Mouse (Mus musculus) erythroid progenitor cell, adult 5-6 weeks (primary cell): ENCODE measurements around the gene Espn. TPM values are rescaled to one million over a fixed set of nuclear protein-coding genes. Genes with fewer than 3 reads are reported as not detected.
A peak's percentile ranks its signal among the peaks of the same experiment; 100 is the strongest.

Experiments used
- ATAC-seq: replicated peaks from 2 replicates; pipeline ENCODE4 v1.8.0; 2016; ENCODE audit warnings: moderate number of reproducible peaks, mild to moderate bottlenecking, moderate TSS enrichment, inconsistent platforms; ENCODE audit not compliant: poor library complexity, low FRiP score, severe bottlenecking
- total RNA-seq, 2 experiments: library from RNA; stranded (forward) in 1 of 2; stranded (reverse) in 1 of 2; fragments of 150-400 nt in 1 of 2; fragments of 186-747, 209-891 nt in 1 of 2; gene quantifications; 2 replicates each; pipeline versions ENCODE4 v1.2.3 to v1.2.4; 2015 to 2017; ENCODE audit warnings: low replicate concordance in 2 of 2

Gene Espn
- total RNA-seq, 2 experiments from 2014 or later: not detected

DNA sequence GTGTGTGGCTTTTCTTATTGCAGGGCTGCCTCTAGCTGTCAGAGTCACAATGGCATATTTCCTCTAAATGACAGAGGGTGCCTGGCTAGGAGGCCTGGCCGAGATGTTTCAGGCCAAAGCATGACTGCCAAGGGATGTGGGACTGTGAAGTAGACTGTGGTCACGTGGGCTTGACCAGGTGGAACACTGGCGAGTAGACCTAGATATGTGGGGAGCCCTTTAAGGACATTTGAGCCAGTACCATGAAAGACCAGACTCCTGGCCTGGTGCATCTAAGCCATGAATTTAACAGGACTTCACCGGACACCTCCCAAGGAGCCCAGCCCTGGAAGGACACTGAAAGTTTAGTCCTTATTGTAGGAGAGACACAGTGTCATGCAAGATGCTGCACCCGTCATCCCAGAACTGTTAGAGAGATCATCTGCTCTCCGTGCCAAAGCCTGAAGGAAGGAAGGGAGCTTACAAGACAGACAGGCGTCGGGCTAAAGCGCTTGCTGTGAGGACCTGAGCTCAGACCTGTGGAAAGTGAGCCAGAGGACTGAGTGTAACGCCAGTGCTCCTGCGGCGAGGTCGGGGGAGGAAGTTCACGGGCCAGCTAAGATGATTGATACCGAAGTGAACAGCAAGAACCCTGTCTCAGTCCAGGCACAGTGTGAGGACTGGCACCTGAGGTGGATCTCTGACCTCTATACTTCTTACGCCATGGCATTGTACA is 27.9 kb upstream of the Espn start:
- no peak for ATAC-seq

GRCm38 (mm10) chr4:152178916-152179705 is 26.9 kb upstream of the Espn start:
- no peak for ATAC-seq

- ATAC-seq: peak; percentile 8
Measured at GRCm38 (mm10) chr4:152178344-152178864, 26.2 kb upstream of the Espn start.

DNA sequence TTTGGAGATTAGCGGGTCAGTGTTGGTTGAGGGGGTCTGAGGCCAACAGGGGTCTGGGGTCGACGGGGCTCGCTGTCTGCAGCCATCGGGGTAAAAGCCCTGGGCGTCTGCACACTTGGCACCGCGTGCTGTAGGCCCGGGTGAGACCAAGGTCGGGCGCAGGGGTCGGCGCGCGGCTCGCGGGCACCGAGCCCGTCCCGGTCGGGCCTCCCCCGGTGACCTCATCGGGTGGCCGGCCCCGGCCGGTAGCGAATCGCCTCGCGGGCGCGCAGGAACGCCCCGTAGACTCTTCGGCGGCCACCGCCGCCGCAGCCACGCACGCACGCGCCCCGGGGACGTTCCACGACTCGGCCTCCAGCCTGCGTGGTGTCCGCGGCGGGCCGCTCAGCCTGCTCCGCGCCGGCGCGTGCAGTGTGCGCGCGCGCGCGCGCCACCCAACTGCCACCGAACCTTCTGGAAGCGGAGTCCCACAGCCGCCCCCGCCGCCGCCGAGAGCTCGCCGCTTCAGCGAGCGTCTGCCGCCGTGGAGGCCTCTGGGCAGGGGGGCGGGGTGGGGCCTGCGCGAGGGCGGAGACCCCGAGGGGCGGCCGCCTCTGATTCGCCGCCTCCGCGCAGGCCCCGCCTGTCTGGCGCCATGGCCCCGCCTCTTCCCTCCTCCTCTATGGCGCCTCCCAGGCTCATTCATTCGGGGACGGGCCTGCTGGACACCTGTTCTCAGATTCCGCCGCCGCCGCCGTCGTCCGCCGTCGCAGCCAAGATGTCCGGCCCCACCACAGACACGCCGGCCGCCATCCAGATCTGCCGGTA is 25.6 kb upstream of the Espn start, which contains the start of gene Acot7:
Gene Acot7 (plus strand): TSS at position 598 of the 807 bp plus-strand sequence.
- ATAC-seq: peak; percentile 92

- no peak for ATAC-seq
Measured at GRCm38 (mm10) chr4:152177174-152177536, 25.0 kb upstream of the Espn start.

GRCm38 (mm10) chr4:152176638-152177037 is 24.5 kb upstream of the Espn start:
- no peak for ATAC-seq

DNA sequence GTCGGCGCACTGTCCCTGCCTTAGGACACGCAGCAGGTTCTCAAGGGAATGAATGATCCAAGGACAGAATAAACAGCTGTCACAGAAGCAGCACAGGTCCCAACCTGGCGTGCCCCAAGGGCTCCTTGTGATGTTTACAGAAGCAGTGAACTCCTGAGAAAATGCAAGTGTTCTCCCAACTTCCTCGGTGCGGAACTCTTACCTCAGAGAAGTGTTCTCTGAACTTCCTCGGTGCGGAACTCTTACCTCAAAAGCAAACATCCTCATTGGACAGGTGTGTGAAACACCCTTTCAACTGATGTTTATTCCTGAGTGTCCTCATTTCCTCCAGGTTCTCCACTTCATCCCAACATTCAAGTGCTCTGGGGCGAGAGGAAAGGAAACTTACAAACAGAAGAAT is 21.8 kb upstream of the Espn start:
- no peak for ATAC-seq

DNA sequence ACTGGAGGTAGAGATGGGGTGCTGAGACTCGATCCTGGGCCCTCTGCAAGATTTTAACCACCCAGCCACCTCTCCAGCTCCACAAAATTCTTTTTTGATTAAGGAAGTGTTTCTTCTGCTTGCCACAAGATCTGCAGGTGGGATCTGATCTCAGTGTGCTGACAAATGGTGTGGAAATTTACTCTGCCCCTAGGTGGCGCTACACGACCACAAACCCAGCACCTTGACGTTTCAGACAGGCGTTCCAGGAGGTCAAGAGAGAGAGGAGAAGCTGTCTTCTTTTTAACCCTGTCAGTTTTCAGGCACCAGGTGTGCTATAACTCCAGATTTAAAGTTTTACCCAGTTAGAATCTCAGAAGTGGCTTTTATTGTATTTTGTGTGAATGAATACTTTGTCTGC is 20.9 kb upstream of the Espn start:
- 0 out of 2 replicates have a peak, but pooled peaks have one; percentile 32 for ATAC-seq

GRCm38 (mm10) chr4:152171543-152171942 is 19.4 kb upstream of the Espn start:
- ATAC-seq: no peak

DNA sequence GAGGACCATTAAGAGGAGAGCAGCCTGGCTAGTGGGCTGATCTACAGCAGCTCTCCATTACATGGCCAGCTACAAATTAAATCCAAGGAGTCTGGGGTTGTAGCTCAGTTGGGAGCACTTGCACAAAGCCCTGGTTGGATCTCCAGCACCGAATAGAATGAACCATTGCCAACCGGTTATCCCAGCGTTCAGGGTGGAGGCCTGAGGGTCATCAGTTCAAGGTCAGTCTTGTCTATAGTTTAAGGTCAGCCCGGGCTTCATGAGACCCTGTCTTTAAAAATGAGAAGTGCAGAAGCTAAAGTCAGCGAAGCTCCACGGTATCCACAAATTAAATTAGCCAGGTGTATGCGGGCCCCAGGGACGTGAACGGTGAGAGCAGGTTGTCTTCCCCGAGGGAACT is 18.1 kb upstream of the Espn start:
- ATAC-seq: no peak

DNA sequence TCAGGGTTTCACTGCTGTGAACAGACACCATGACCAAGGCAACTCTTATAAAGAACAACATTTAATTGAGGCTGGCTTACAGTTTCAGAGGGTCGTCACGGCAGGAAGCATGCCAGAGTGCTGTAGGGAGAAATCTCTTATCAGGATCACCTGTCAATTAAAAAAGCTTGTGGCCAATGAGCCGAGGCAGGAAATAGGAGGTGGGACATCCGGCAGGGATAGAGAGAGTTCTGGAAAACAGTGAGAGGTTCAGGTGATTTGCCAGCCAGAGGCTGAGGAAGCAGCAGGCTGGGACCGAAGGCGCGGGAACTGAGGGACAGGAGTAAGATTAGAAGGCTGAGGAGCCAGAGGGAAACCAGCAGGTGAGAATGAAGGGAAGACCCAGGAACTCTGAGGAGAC is 16.9 kb upstream of the Espn start:
- ATAC-seq: no peak

GRCm38 (mm10) chr4:152168052-152168451 is 15.9 kb upstream of the Espn start:
- no peak for ATAC-seq

DNA sequence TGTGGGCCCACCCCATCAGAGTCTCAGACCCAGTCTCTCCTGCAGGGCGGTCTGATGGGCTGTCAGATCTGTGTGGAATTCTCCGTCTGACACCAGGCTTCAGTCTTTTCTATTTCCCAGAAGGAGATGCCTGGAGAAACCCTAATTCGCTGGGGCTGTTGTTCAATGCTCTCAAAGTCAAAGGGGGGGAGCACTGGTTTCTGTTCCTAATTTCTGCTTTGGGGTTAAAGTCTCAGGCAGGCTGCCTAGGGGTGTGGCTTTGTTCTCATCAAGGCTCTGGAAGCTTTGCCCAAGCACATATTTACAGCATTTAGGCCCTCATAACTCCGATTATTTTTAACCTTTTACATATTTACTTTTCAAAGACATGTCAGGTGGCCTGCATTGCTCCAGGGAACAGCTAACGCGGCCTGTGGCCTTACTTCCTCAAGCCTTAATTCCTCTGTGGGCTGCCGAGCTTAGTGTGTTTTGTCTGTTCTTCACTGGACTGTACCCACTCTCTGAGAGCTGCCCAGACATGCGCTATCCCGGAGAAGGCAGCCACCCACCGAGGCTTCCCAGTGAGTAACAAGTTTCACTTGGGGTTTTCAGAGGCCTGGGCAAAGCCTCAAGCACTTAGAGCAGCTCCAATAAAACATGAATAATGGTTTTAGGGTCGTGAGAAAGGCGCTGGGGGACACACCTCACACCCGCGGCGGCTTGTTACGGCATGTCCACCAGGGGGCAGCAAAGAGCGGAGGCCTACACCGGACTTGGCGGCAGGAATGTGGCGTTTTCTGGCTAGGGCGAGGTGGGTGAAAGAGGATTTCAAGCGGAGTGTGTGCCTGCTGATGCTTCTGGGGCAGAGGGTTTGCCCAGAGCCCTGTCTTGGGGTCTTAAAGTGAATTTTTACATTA is 13.1 kb upstream of the Espn start:
- peak; percentile 68; the same call in 1 of the 2 replicates for ATAC-seq

DNA sequence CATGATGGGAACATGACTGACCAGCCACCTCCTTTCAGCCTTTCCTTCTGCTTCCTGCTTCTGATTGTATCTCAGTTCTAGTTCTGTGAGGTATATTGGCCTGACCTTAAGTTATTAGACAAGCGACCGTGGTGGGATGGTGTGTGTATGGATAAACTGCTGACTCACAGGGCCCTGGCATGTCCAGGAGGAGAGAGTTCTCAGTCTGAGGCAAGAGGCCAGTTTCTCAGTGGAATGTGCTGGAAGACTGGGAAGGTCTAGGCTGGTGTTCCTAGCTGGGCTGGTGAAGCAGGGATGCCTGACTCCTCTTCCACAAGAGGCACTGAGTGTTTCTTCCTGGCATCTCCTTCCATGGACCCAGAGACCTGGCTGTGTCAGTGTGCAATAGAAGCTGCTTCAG is 10.6 kb upstream of the Espn start:
- no peak for ATAC-seq

GRCm38 (mm10) chr4:152161601-152162000 is 9.4 kb upstream of the Espn start:
- ATAC-seq: no peak

DNA sequence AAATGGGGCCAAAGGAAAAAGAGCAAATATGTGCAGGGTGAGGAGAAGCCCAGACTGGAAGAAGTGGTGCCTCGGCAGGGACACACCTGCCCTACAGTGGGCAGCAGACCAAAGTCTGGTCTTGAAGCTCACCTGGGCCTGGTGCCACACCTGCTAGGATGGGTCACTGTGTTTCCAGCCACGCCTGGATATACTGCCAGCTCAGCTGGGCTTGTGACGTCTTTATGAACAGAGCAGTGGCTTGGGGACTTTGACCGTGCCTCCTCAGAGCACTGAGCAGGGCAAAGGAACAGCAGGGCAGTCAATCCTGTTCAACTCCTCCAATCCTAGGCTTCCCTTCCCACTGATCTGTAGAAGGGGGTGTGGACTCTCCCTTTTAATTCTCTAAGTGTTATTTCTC is 8.6 kb upstream of the Espn start:
- ATAC-seq: no peak

DNA sequence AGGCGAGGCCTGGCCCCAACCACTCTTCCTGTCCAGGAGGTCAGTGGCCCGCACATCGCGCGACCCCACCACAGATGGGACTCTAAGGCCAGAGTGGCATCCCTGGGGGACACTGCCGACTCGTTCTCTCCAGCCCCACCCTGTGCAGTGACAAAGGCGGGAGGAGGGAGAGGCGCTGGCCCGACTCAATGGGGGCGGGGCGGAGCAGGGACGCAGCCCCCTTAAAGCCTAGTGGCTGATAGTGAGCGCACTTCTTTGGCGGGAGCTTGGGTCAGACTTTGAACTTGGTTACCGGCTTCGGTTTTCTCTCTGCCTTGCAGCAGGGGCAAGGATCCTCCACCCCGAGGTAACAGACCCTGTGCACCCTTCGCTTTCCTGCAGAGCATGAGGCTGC is 7.1 kb upstream of the Espn start:
- ATAC-seq: no peak

GRCm38 (mm10) chr4:152158585-152159284 is 6.6 kb upstream of the Espn start, which contains the start of gene Hes2:
Hes2 (plus strand) TSS chr4:152158867.
- ATAC-seq: no peak
